Mouse (Mus musculus): ENCODE measurements around the gene Mvb12b.

Mvb12b gene

DNA sequence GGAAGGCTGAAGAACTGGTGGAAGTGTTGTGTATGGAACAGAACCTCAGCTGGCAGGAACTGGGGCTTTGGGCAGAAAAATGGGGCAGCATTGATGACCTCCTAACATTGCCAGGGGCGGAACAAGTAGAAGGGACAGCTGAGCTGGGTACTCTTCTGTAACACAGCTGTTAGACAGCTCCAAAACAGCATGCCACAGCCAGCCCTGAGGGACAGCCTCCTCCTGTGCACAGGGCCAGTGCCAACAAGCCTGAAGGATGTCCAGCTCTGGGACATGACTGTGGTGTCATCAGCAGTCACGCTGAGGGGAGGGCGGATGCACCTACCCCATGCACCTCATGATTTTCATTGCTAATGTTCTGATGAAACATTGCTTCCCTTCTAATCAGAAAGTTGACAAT, 78.7 kb downstream of the Mvb12b start:
- no peak for DNase-seq

DNA sequence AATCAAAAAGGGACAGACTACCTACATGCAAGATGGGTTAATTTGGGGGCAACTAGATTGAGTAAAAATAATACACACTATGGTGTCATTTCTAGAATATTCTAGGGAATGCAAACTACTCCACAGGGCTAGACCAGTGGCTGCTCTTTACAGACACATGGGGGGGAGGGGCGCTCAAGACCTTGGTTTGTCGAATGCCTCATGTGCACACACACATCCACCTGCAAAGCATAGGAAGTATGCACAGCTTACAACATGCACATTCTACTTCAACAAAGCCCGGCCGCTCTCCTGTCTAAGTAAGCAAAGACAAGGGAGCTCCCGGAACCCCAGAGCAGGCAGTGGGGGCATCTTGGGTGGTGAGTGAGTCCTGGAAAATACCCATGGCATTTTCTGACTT, 79.7 kb downstream of the Mvb12b start:
- no peak for DNase-seq

DNA sequence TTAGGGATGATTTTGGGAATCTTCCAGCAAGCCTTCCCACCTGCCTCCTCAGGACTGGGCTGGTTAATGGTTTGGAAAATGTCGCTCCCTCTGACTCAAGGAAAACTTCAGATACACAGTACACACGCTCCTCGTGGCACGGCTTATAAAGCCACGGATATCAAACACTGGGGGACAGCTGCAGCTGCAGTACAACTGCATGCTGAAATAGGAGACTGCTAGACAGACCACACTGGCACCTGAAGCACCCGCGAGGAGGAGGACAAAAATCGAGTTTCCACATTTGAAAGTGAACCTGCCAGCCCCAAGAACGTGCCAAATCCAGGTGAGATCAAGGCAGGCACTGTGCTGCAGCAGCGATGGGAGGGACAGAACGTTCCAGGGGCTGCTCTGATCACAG, 82.1 kb downstream of the Mvb12b start:
- DNase-seq: no peak

- no peak for DNase-seq
These were observed 84.0 kb downstream of the Mvb12b start for GRCm38 (mm10) chr2:33803717-33804214.

DNA sequence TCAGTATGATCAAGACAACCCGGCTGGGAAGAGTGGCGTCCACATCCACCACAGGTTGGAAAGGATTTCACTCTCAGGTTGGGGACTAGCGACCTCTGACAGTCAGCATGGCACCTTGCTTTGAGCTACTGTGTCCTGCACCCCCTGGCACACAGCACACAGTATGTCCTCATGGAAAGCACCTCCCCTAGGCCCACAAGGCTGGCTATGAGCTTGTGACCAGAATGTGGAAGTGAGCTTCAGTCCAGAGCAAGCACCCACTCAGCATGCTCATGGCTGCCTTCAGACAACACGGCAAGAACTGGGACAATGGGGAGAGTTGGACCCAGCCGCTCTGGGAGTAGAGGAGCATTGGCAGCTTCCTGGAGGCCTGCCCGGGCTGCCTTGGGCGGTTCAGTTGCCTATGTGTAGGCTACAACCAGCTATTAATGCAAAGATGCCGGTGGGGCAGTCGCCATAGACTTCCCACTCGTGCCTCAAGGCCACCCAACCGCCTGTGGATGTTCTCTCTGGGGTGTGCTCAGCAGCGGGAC, 84.6 kb downstream of the Mvb12b start:
- DNase-seq: no peak

DNA sequence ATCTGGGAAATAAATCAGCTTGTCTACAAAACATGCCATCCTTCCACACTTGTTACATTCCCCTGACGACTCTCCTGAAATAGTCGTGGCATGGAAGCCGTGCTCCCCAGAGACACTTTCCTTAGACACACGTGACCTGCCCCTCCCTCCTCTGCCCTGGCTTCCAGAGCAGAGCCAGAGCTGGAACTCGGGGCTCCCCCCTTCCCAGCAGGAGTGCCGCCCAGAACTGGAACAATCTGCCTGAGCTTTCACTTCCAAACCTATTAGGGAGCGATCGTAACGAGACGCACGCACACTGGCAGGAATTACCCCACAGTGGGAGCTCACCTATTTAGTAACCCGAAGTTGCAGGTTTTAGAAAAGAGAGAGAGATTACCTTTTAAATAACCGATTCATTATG, 86.0 kb downstream of the Mvb12b start:
- no peak for DNase-seq

DNA sequence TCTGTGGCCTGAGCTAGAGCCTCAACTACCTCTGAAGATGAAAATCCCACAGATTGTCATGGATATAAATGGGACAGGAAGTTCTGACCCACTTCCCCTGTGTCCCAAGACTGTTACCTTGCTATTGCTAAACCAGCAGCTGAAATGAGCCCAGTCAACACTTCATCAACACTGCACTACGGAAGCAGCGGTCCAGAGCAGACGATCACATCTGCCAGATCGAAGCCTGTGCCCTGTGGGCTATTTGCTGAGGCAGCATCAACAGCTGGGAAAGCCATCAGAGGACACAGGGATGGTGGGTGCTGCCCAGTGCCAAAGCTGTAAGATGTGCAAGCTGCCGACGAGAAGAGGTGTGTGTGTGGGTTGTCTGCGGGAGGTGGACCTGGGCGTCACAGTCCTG, 86.4 kb downstream of the Mvb12b start:
- DNase-seq: no peak

GRCm38 (mm10) chr2:33800221-33800620, 87.5 kb downstream of the Mvb12b start:
- no peak for DNase-seq

DNA sequence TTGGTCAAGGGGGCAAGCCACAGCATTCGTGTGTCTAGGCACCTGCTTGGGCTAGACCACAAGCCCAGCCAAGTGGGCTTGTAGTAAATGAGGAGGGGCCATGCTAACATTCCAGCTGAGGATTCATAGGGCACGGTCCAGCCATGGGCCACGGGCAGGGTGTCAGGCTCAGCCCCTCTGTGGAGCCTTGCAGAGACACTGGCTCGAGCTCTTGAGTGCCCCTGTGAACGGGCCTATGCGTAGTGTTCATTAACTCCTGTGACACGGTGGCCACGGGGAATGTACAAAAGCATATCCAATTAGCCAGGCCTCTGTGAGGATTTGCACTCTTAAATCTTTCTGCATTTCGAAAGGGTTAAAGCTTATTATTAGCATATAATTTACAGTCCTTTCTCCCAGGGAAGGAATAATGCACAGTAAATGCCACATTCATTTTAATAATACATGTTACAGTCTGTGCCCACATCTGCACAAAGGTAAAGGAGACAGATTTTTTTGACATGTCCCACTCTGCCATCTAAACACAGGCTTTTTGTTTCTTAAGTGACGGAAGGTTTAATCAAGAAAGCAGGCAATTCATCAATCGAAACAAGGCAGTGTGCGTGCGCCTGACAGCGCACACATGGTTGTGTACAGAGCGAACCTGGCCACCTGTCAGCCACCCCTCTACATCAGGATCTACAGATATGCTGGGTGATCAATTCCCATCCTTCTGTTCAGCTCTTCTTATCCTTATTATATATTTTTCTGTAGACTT, 91.9 kb downstream of the Mvb12b start:
- DNase-seq: no peak

DNA sequence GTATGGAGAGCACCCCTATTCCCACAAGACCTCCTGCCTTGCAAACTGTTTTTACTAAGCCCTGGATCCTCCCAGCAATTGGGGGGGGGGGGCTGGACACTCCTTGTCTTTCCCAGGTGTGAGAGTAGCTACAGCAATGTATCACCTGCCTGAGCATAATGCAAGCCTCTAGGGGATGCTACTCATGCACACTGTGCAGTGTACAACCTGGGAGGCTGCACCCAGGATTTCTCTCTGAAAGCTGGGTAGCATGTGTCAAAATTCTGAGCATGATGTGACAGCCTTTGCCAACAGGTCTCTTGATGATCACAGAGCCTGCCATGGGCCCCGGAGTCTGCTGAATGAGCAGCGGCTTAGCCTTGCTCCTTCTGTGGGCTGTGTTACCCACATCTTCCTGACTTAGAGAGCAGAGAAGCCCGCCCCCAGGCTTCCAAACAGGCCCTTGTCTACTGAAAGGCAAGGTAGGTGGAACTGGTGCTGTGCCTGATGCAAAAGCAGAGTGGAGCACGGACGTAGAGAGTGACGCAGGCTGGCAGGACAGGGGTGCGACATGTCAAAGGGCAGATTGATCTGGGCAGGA, 92.7 kb downstream of the Mvb12b start:
- DNase-seq: no peak

DNA sequence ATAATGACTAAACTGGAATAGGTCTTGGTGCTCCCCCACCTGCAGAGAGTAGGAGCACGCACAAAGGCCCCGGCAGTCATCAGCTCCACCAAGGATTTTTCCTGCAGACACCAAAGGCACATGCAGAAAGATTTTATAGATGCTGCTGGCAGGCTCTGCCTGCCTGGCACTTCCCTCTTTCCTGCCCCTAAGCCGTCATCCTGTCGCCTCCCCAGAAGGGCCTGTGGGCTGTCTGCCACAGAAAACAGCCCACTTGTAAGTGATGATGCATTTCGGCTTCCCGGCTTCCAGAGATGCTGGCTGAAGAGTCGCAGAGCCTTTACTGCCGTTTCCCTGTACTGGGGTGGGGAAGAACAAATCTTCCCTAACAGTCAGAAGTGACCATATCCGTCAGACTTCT, 93.3 kb downstream of the Mvb12b start:
- no peak for DNase-seq

DNA sequence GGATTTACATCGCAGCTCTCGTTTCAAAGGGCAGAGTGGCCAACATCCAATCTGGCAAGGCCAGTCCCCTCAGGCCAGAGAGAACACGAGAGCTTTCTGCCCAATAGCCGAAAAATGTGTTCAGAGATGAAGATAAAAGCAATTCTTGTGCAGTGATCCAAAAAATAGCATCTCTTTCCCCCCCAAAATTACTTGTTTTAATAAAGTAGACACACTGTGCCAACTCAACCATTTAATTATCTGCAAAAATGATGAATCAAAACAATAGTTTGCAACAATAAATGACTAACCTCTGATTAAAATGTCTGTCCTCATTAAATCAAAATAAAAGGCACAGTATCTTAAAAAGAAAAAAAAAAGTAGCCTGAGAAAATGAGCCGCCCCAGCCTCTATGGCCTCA, 97.4 kb downstream of the Mvb12b start:
- DNase-seq: no peak

- DNase-seq: no peak
These were observed 98.0 kb downstream of the Mvb12b start for GRCm38 (mm10) chr2:33789732-33790131.

DNA sequence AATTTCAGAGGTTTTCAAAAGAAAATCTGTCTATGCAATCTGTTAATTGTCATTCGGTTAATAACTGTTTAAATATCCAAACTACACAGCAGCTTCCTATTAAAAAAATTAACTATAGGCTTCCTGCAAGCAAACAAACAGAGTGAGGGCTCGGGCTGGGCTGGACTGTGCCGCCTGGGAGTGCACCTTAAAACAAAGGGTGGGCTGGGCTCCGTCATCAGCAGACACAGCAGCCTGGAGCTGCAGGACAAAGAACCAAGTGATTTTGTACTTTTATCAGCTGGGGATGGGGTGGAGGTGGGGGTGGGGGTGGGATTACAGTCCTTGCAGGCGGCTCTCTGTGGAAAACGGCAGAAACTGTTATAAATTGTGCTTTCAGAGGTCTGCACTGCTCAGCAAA, 98.5 kb downstream of the Mvb12b start:
- no peak for DNase-seq

DNA sequence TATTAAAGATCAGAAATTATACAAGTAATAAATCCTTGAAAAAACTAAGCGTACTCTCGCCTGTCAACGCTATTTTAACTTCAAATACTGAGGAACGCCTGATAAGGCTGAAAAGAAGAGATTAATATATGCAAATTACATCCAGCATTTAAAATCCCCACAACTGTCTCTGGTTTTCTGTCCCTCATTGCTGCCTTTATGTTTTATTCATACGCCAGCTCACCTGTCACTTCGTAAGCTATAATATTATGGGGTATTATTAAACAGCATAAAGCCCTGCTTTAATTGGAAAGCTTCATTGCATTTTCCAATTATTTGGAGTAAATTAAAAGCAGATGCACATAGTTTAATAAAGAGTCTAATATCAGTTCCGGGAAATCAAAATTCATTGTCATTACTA, 98.9 kb downstream of the Mvb12b start:
- DNase-seq: no peak

DNA sequence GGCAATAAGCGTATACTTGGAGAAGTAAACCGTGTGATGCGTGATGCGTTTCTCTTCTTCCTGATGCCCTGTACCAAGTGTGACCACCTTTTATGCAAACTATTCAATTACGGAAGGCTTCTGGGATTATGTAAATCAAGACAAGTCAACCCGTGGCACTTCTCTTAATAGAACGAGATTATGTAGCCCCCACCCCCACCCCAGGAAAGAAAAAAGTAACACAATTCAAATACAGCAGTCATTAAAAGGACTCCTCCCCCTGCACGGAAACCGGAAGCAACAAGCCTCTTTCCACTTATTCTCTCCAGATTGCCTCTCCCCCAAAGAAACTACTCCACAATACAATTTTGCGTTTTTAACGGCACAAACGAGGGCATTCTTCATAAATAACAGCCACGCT, 99.6 kb downstream of the Mvb12b start:
- no peak for DNase-seq

DNA sequence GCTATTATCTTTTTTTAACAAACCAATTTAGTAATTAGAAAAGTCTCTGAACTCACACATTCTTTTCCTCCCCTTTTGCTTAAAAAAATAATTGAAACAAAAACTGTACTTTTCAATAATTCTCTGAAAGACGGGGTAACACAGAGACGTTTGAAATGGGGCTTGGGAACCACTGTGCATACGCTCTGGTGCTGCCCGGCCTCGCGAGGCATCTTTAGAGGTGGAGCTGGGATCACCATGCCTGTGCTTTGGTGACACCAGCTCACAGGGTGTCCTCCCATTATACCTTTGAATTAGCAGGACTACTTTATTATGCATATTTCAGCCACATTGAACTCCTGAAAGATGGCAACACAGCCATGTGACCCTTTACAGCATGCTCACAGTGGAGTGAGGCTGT, 101.7 kb downstream of the Mvb12b start:
- DNase-seq: no peak

DNA sequence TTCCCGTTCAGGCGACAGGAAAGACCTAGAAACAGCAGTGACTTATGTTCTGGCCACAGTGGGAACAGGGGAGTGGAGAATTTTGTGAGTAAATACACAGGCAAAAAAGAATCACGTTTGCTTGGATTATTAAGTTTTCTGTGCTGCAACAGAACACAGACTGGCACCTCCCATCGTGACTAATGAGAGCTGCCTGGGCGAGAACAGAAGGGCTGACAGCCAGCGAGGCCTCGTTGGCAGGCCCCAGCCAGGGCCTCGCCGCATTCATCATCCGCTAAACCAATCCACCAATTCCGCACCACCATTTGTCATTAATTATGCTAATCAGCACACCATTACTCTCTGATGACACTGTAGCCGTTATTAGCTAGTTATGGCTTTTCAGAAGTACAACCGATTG, 102.2 kb downstream of the Mvb12b start:
- no peak for DNase-seq

DNA sequence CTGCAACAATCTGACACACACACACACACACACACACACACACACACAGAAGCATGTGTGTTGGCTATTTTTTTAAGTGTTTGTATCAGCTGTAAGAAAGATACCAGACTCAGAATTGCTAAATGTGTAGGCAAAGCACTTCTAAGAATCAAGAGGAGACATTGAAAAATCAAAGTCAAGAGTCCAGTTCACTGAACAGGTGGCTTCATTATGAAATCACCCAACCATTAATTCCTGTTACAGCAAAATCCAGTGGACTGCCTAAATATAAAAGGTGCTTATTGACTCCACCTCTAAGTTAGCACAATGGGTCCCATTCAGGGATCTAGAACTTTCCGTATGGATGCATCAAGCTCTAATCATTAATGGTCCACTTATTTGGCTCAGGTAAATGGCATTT, 103.0 kb downstream of the Mvb12b start:
- DNase-seq: no peak

- no peak for DNase-seq
These were observed 104.3 kb downstream of the Mvb12b start for GRCm38 (mm10) chr2:33783419-33783818.

- peak; percentile 50 for DNase-seq
These were observed 105.9 kb downstream of the Mvb12b start for GRCm38 (mm10) chr2:33781655-33782400.

GRCm38 (mm10) chr2:33778466-33778865, 109.3 kb downstream of the Mvb12b start:
- DNase-seq: no peak

- DNase-seq: no peak
These were observed 110.7 kb downstream of the Mvb12b start for GRCm38 (mm10) chr2:33777051-33777450.

GRCm38 (mm10) chr2:33774884-33775283, 112.9 kb downstream of the Mvb12b start:
- DNase-seq: no peak
